Mouse (Mus musculus) liver, embryonic 11.5 days (tissue): ENCODE results near the gene Gm11020. TPM values are rescaled to one million over a fixed set of nuclear protein-coding genes. Genes with fewer than 3 reads are reported as not detected.

Experiments used
- ATAC-seq: fragments of 200-750 bp; cut with Nextera tagmentation; replicated peaks from 2 replicates; pipeline ENCODE4 v1.8.0; 2017; ENCODE audit warnings: moderate number of reproducible peaks, mild to moderate bottlenecking, moderate TSS enrichment, moderate library complexity; ENCODE audit not compliant: low FRiP score
- DNase-seq: peaks from one replicate; pipeline ENCODE4 v3.0.0-alpha.2; 2017; ENCODE audit warnings: low spot score
- H3K27ac ChIP-seq: fragments of 300-500 bp; sonication (generic); 2 replicates; pipeline ENCODE4 v1.5.1; 2014; ENCODE audit warnings: mild to moderate bottlenecking, low read depth, low read length, control low read depth
- H3K27me3 ChIP-seq: fragments of 300-500 bp; sonication (generic); replicated peaks from 2 replicates; pipeline ENCODE4 v1.6.1; 2014; ENCODE audit warnings: low read length, mixed read lengths; ENCODE audit not compliant: control insufficient read depth, insufficient read depth
- H3K36me3 ChIP-seq: fragments of 300-500 bp; sonication (generic); 2 replicates; pipeline ENCODE4 v1.6.1; 2014; ENCODE audit warnings: mild to moderate bottlenecking, low read length, moderate library complexity, mixed read lengths; ENCODE audit not compliant: control insufficient read depth, insufficient read depth
- H3K4me1 ChIP-seq: fragments of 300-500 bp; sonication (generic); replicated peaks from 2 replicates; pipeline ENCODE4 v1.6.1; 2014; ENCODE audit warnings: low read length, mixed read lengths; ENCODE audit not compliant: control insufficient read depth, insufficient read depth
- H3K4me2 ChIP-seq: fragments of 300-500 bp; sonication (generic); 2 replicates; pipeline ENCODE4 v1.6.1; 2014; ENCODE audit warnings: mild to moderate bottlenecking, control low read depth, moderate library complexity
- H3K4me3 ChIP-seq: fragments of 300-500 bp; sonication (generic); 2 replicates; pipeline ENCODE4 v1.5.1; 2014; ENCODE audit warnings: low read depth, low read length, control low read depth
- H3K9ac ChIP-seq: fragments of 300-500 bp; sonication (generic); 2 replicates; pipeline ENCODE4 v1.6.1; 2014; ENCODE audit warnings: low read depth, low read length, control low read depth
- H3K9me3 ChIP-seq: fragments of 300-500 bp; sonication (generic); 2 replicates; pipeline ENCODE4 v1.6.1; 2016; ENCODE audit warnings: low read length, inconsistent platforms, mixed read lengths; ENCODE audit not compliant: control insufficient read depth
- WGBS: fragments of 180-500 bp; shearing (Covaris S2); extraction: QIAGEN DNeasy Blood & Tissue Kit; methylation state at CpG from one replicate; pipeline ENCODE4 v1.1.7; 2014; 5-methylcytosine and 5-hydroxymethylcytosine counted together
- polyA plus RNA-seq: library from polyadenylated mRNA; unstranded; fragments of >200 nt; fragmentation: Nextera tagmentation; extraction: Ambion mirVana; gene quantifications from 2 replicates; pipeline ENCODE4 v1.2.1, GENCODE M21; 2014

The Gm11020 gene
- polyA plus RNA-seq, 1 experiment from 2014 or later: not detected

DNA sequence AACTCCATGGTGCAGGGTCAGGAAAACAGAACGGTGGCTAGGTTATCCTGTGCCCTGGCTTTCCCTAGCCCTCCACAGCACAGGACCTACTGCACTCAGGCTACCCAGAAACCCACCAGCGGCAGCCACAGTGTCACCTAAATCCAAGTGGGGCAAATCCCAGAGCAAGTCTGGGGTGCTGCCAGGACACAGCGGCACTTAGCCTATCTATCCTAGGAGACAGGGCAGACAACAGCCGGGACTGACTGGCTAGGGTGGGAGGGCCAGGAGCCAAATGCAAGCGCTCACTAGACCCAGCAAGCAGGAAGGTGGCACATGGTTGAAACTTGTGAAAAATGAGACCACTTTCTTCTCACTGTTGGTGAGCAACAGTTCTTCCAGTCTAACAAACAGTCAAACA, 27.6 kb downstream of the Gm11020 start:
- no peak overlapping the region for H3K27ac ChIP-seq
- DNase-seq (no peak), ATAC-seq (no peak)
- no peak overlapping the region for H3K4me2 ChIP-seq
- H3K9me3 ChIP-seq: no peaks in the 10 kb centered on the region
- no peaks in the 10 kb centered on the region for H3K4me1 ChIP-seq
- 77% methylated on average over 5 of the region's 5 CpGs for WGBS
- H3K36me3 ChIP-seq: no peaks in the 10 kb centered on the region; the same call in 1 of the 2 replicates
- no peak overlapping the region for H3K4me3 ChIP-seq
- no peak overlapping the region for H3K9ac ChIP-seq
- H3K27me3 ChIP-seq: no peaks in the 10 kb centered on the region

GRCm38 (mm10) chr8:104350047-104350446, 28.7 kb downstream of the Gm11020 start:
- Histone ChIP-seq H3K36me3 (no peaks in the 10 kb centered on the region; the same call in 1 of the 2 replicates), H3K9me3 (no peaks in the 10 kb centered on the region)

DNA sequence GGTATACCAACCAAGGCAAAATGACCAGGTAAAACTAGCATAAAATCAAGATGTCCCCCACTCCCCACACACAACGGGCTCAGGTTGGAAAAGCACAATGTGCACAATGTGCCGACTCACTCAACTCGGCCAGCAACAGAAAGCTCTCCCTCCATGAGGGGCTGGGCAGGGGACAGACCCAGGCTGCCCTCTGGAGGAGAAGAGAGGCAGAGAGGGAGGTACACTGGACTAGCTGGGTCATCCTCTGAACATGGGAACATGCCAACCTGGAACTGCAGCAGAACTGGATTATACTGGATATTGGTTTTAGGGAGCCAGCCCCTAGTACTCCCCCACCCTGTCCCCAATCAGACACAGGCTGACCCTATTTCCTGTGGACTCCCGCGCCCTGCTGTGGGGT, 31.8 kb downstream of the Gm11020 start:
- Histone ChIP-seq H3K27me3 (no peaks in the 10 kb centered on the region), H3K27ac (no peak overlapping the region), H3K9me3 (no peaks in the 10 kb centered on the region), H3K4me1 (no peaks in the 10 kb centered on the region), H3K9ac (no peak overlapping the region), H3K36me3 (no peaks in the 10 kb centered on the region), H3K4me2 (no peak overlapping the region), H3K4me3 (no peak overlapping the region)
- ATAC-seq (0 out of 2 replicates have a peak, but pooled peaks have one; percentile 36), DNase-seq (no peak)
- 49% methylated on average over 5 of the region's 5 CpGs for WGBS

More at GRCm38 (mm10) chr8:104350047-104350446, 28.7 kb downstream of the Gm11020 start:
- Histone ChIP-seq H3K4me2 (no peak overlapping the region), H3K27me3 (no peaks in the 10 kb centered on the region), H3K4me1 (no peaks in the 10 kb centered on the region), H3K9ac (no peak overlapping the region), H3K4me3 (no peak overlapping the region), H3K27ac (no peak overlapping the region)
- WGBS: 82% methylated on average over 13 of the region's 13 CpGs
- DNase-seq (no peak), ATAC-seq (no peak)

- no peaks in the 10 kb centered on the region for H3K36me3 ChIP-seq
These were observed 33.1 kb downstream of the Gm11020 start for GRCm38 (mm10) chr8:104354504-104354903.

DNA sequence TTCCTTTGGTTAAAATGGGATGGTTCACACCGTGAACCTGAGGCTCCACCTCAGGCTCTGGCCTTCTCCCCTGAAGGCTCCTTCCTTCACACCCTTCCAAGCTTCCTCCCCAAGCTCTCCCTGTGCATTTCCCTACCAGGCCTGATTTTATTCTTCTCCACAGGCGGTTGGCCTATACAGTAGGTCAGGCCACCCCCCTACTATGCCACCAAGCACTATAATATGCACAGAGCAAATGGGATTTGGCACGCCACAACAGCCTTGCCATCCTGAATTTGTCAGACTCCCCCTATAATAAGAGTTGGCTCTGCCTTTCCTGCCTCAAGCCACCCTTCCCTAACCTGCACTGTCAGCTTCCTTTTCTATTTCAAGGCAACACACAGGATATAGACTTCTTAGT, 37.3 kb downstream of the Gm11020 start:
- no peak overlapping the region for H3K27ac ChIP-seq
- no peak for ATAC-seq
- no peaks in the 10 kb centered on the region for H3K36me3 ChIP-seq
- DNase-seq: no peak
- H3K9me3 ChIP-seq: no peaks in the 10 kb centered on the region
- 84% methylated on average over 3 of the region's 3 CpGs for WGBS
- H3K9ac ChIP-seq: no peak overlapping the region
- peaks cover 4% of the 10 kb centered on the region; the same call in 1 of the 2 replicates for H3K4me1 ChIP-seq
- no peak overlapping the region for H3K4me3 ChIP-seq
- H3K4me2 ChIP-seq: no peak overlapping the region
- no peaks in the 10 kb centered on the region for H3K27me3 ChIP-seq

More at GRCm38 (mm10) chr8:104354504-104354903, 33.1 kb downstream of the Gm11020 start:
- Histone ChIP-seq H3K9me3 (no peaks in the 10 kb centered on the region), H3K27ac (no peak overlapping the region), H3K27me3 (no peaks in the 10 kb centered on the region), H3K4me1 (peaks cover under 1% of the 10 kb centered on the region; the same call in 1 of the 2 replicates), H3K9ac (no peak overlapping the region), H3K4me2 (no peak overlapping the region), H3K4me3 (no peak overlapping the region)
- ATAC-seq (no peak), DNase-seq (no peak)
- WGBS: 88% methylated on average over 10 of the region's 10 CpGs

GRCm38 (mm10) chr8:104359778-104360456, 38.5 kb downstream of the Gm11020 start:
- Histone ChIP-seq H3K4me1 (peaks cover 4% of the 10 kb centered on the region; the same call in 1 of the 2 replicates), H3K9me3 (no peaks in the 10 kb centered on the region), H3K9ac (no peak overlapping the region), H3K4me2 (no peak overlapping the region), H3K27me3 (no peaks in the 10 kb centered on the region), H3K36me3 (no peaks in the 10 kb centered on the region), H3K4me3 (no peak overlapping the region), H3K27ac (peak overlapping the region; percentile 14; the same call in 1 of the 2 replicates)
- ATAC-seq (no peak), DNase-seq (no peak)
- 75% methylated on average over 15 of the region's 15 CpGs for WGBS

- Histone ChIP-seq H3K27me3 (no peaks in the 10 kb centered on the region), H3K4me3 (no peak overlapping the region), H3K4me2 (no peak overlapping the region), H3K36me3 (no peaks in the 10 kb centered on the region), H3K4me1 (no peaks in the 10 kb centered on the region), H3K27ac (no peak overlapping the region), H3K9me3 (no peaks in the 10 kb centered on the region), H3K9ac (no peak overlapping the region)
- 86% methylated on average over 9 of the region's 9 CpGs for WGBS
- DNase-seq (no peak), ATAC-seq (no peak; the same call in 1 of the 2 replicates)
These were observed 44.3 kb downstream of the Gm11020 start for GRCm38 (mm10) chr8:104365695-104366094.

- no peak overlapping the region for H3K27ac ChIP-seq
- no peak for DNase-seq
- no peak overlapping the region for H3K4me3 ChIP-seq
- no peaks in the 10 kb centered on the region for H3K36me3 ChIP-seq
- no peak overlapping the region for H3K4me2 ChIP-seq
- H3K4me1 ChIP-seq: no peaks in the 10 kb centered on the region
- no peaks in the 10 kb centered on the region for H3K27me3 ChIP-seq
- H3K9ac ChIP-seq: no peak overlapping the region
- H3K9me3 ChIP-seq: no peaks in the 10 kb centered on the region
- no peak for ATAC-seq
- whole genome bisulfite sequencing: 73% methylated on average over 5 of the region's 5 CpGs
These were observed 46.0 kb downstream of the Gm11020 start for GRCm38 (mm10) chr8:104367398-104367797.

DNA sequence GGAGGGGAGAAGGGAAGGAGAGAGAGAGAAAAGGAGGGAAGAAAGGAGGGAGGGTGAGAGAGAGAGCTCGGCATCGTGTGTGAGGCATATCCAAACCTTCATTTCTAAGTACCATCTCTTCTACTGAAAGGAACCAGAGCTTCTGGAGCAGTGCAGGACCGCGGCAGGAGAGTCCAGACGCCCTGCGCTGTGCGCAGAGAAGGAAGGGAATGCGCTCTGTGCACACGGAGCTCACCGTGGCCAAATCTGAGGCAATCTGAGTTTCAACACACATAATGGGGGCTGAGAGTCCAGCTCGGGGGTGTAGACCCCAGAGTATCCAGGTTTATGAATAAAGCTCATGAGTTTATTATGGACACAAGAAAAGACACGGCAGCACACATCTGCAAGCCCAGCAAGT, 48.2 kb downstream of the Gm11020 start:
- DNase-seq (no peak), ATAC-seq (no peak)
- Histone ChIP-seq H3K9ac (no peak overlapping the region), H3K27ac (no peak overlapping the region), H3K4me1 (no peaks in the 10 kb centered on the region), H3K9me3 (no peaks in the 10 kb centered on the region), H3K4me2 (no peak overlapping the region), H3K4me3 (no peak overlapping the region), H3K27me3 (no peaks in the 10 kb centered on the region), H3K36me3 (no peaks in the 10 kb centered on the region)
- WGBS: 83% methylated on average over 12 of the region's 12 CpGs
